Mouse (Mus musculus) megakaryocyte, embryonic 14.5 days (primary cell): ENCODE measurements at regions not wholly inside any gene's neighbourhood (a gene's known extent, or its start where the extent isn't known, plus 50 kb on each side); places are given as distances from the start of the nearest gene placed in this dataset.

ENCODE experiments used
- H3K27me3 ChIP-seq: replicated peaks from 2 replicates; pipeline ENCODE3; 2012; ENCODE audit warnings: inconsistent platforms
- H3K36me3 ChIP-seq: replicated peaks from 2 replicates; pipeline ENCODE3; 2012; ENCODE audit warnings: low read length, inconsistent platforms, mixed read lengths
- H3K4me1 ChIP-seq: 2 replicates; pipeline ENCODE4 v1.6.1; 2012; ENCODE audit warnings: inconsistent platforms
- H3K4me3 ChIP-seq: replicated peaks from 2 replicates; pipeline ENCODE3; 2012; ENCODE audit warnings: moderate library complexity, mild to moderate bottlenecking, inconsistent platforms
- H3K9me3 ChIP-seq: 2 replicates; pipeline ENCODE4 v1.6.1; 2012; ENCODE audit warnings: inconsistent platforms
- FLI1 ChIP-seq: IDR thresholded peaks from 2 replicates; pipeline ENCODE4 v1.6.1; 2012; ENCODE audit warnings: low read length, inconsistent platforms, mixed read lengths
- GATA1 ChIP-seq: IDR thresholded peaks from 3 replicates; pipeline ENCODE4 v1.6.1; 2012; ENCODE audit warnings: mixed read lengths, low read length, inconsistent platforms, borderline replicate concordance

DNA sequence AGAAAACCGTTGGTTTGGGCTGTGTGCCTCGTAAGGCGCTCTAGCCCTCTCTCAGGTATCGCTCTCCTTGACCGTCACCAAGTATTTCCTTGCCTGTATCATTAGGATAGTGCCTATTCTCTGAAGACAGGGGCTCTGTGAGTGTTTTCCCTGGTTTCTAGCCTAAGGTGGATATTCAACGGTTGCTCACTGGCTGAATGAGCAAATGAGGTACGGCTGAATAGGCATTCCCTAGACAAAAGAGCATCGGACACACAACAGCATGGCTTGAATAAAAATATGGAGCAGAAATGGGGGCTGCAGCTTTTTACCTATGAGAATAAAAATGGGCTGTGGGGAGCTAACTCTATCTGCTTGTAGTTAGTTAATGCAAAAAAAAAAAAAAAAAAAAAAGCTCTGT is 126.0 kb downstream of the Dusp6 start:
- H3K36me3 ChIP-seq, result no peaks in the 10 kb centered on the region
- H3K4me1 ChIP-seq, result peaks cover 43% of the 10 kb centered on the region
- H3K27me3 ChIP-seq, result peaks cover 20% of the 10 kb centered on the region
- no peaks in the 10 kb centered on the region for H3K9me3 ChIP-seq
- H3K4me3 ChIP-seq, result no peak overlapping the region
- TF ChIP-seq GATA1 (no peak), FLI1 (no peak)

DNA sequence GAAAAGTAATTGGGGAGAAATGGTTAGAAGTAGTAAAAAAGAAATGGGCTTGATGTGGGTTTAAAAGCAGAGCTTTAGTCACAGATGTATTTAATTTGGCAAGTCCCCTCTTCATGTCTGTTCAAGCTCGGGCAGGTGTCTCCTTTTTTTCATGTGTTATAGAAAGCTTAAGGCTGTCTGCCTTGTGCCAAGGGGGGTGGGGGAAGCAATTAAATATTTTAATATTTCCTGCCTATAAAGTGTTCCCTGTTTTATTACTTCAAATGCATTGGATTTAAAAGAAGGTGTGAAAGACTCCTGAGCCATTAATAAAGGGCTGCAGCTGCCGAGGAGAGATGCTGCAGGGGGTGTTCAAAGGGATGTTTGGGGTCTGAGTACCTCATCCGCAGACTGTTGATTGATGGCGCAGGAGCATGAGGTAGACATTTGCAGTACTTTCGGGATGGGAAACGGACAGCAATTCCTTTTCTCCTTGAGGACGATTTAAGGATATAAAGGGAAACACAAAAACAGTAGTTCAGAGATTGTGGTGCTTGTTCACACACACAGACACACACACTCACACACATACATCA is 127.7 kb downstream of the Dusp6 start:
- TF ChIP-seq FLI1 (no peak), GATA1 (no peak)

GRCm38 (mm10) chr10:99391725-99392124 is 128.7 kb downstream of the Dusp6 start:
- peaks cover 20% of the 10 kb centered on the region for H3K27me3 ChIP-seq
- no peak for TF ChIP-seq FLI1
- no peak for TF ChIP-seq GATA1
- H3K9me3 ChIP-seq, result no peaks in the 10 kb centered on the region
- no peak overlapping the region for H3K4me3 ChIP-seq
- no peaks in the 10 kb centered on the region for H3K36me3 ChIP-seq
- peaks cover 24% of the 10 kb centered on the region for H3K4me1 ChIP-seq

More for the DNA sequence above, 127.7 kb downstream of the Dusp6 start:
- H3K9me3 ChIP-seq, result no peaks in the 10 kb centered on the region
- H3K4me1 ChIP-seq, result peaks cover 28% of the 10 kb centered on the region
- H3K4me3 ChIP-seq, result peak overlapping the region; percentile 62
- peaks cover 20% of the 10 kb centered on the region for H3K27me3 ChIP-seq
- H3K36me3 ChIP-seq, result no peaks in the 10 kb centered on the region

- Histone ChIP-seq H3K4me3 (no peak overlapping the region), H3K27me3 (peaks cover 14% of the 10 kb centered on the region), H3K4me1 (peaks cover 23% of the 10 kb centered on the region), H3K36me3 (no peaks in the 10 kb centered on the region), H3K9me3 (peaks cover 7% of the 10 kb centered on the region; the same call in 1 of the 2 replicates)
- TF ChIP-seq FLI1, result no peak
- no peak for TF ChIP-seq GATA1
These were observed 129.9 kb downstream of the Dusp6 start for GRCm38 (mm10) chr10:99392979-99393378.

DNA sequence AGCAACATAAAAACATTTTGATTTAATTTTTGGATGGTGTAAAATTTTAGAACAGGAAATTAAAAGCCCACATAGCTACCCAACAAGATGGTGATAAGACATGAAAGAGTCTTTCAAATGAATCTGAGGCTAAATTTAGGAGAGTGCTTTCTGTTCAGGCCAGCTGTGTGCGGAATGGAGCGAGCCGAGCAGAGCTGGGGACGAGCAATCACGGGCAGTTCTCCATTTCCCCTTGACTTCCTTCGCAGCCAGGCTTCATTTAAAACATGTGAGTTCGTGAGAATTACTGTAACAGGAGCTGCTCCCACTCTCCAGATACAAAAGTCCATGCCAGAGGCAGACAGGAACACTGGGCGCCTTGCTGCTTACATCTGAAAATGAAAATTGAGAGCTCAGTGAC is 130.5 kb downstream of the Dusp6 start:
- TF ChIP-seq FLI1 (no peak), GATA1 (no peak)
- H3K4me3 ChIP-seq, result peak overlapping the region; percentile 79
- peaks cover 21% of the 10 kb centered on the region for H3K4me1 ChIP-seq
- no peaks in the 10 kb centered on the region for H3K36me3 ChIP-seq
- H3K27me3 ChIP-seq, result peaks cover 12% of the 10 kb centered on the region
- peaks cover 7% of the 10 kb centered on the region; the same call in 1 of the 2 replicates for H3K9me3 ChIP-seq

GRCm38 (mm10) chr10:99395411-99395810 is 132.4 kb downstream of the Dusp6 start:
- TF ChIP-seq FLI1 (no peak), GATA1 (no peak)
- Histone ChIP-seq H3K4me1 (peaks cover 16% of the 10 kb centered on the region), H3K27me3 (peaks cover 3% of the 10 kb centered on the region), H3K9me3 (peaks cover 11% of the 10 kb centered on the region; the same call in 1 of the 2 replicates), H3K4me3 (no peak overlapping the region), H3K36me3 (no peaks in the 10 kb centered on the region)

GRCm38 (mm10) chr10:99396630-99397029 is 133.6 kb downstream of the Dusp6 start:
- Histone ChIP-seq H3K9me3 (peaks cover 11% of the 10 kb centered on the region; the same call in 1 of the 2 replicates), H3K4me1 (peaks cover 13% of the 10 kb centered on the region), H3K4me3 (no peak overlapping the region), H3K27me3 (no peaks in the 10 kb centered on the region), H3K36me3 (no peaks in the 10 kb centered on the region)
- TF ChIP-seq FLI1 (no peak), GATA1 (no peak)

DNA sequence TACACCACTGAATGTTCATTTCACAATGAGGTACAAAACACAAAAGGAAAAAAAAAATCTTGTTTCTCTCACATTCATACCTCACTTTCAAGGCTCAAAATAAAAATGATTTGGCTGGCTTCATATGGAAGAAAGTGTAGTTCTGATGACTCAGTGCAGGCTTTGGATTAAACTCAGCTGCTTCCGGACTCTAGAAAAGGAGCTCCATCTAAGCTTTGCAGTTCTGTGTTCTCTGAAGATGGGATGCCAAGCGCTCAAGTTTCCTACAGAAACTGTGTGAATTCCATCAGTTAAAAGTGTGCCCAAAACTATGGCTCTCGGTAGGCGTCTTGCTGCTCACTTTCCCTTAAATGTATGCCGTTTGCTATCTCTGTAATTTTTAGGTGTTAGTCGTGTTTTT is 137.0 kb downstream of the Dusp6 start:
- Histone ChIP-seq H3K4me3 (no peak overlapping the region), H3K36me3 (no peaks in the 10 kb centered on the region), H3K27me3 (no peaks in the 10 kb centered on the region), H3K4me1 (peaks cover 3% of the 10 kb centered on the region), H3K9me3 (peaks cover 11% of the 10 kb centered on the region; the same call in 1 of the 2 replicates)
- TF ChIP-seq FLI1 (no peak), GATA1 (no peak)

DNA sequence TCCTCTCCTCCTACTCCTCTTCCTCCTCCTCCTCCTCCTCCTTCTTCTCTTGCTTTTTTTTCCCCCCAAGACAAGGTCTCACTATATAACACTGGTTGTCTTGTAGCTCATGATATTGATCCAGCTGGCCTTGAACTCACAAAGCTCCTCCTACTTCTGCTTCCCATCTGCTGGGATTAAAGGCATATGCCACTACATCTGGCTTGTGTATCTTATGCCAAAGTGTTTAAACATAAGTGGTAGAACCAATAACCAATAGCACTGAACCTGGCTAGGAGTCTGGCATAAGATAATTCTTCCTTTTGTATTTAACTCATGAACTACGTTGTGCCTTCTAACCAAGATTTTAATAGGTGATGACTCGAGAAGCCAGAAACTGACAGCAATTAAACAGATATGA is 143.7 kb downstream of the Dusp6 start:
- Histone ChIP-seq H3K4me3 (no peak overlapping the region), H3K4me1 (peaks cover 28% of the 10 kb centered on the region), H3K27me3 (no peaks in the 10 kb centered on the region), H3K9me3 (peaks cover 7% of the 10 kb centered on the region; the same call in 1 of the 2 replicates), H3K36me3 (no peaks in the 10 kb centered on the region)
- TF ChIP-seq GATA1 (no peak), FLI1 (no peak)

DNA sequence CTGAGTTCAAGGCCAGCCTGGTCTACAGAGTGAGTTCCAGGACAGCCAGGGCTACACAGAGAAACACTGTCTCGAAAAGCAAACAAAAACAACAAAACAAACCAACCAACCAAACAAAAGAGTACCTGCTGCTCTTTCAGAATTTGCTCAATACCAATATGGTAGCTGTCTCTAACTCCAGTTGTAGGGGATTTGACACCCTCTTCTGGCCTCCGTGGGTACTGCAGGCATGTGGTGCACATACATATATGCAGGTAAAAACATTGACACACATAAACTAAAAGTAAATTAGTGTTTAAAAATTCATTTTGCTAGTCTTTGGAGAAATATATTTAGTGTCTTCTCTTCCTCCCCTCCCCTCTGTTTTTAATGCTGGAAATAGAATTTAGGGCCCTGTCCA is 145.8 kb downstream of the Dusp6 start:
- no peak for TF ChIP-seq GATA1
- TF ChIP-seq FLI1, result no peak
- peaks cover 7% of the 10 kb centered on the region; the same call in 1 of the 2 replicates for H3K9me3 ChIP-seq
- no peaks in the 10 kb centered on the region for H3K27me3 ChIP-seq
- H3K36me3 ChIP-seq, result no peaks in the 10 kb centered on the region
- H3K4me3 ChIP-seq, result no peak overlapping the region
- H3K4me1 ChIP-seq, result peaks cover 43% of the 10 kb centered on the region

DNA sequence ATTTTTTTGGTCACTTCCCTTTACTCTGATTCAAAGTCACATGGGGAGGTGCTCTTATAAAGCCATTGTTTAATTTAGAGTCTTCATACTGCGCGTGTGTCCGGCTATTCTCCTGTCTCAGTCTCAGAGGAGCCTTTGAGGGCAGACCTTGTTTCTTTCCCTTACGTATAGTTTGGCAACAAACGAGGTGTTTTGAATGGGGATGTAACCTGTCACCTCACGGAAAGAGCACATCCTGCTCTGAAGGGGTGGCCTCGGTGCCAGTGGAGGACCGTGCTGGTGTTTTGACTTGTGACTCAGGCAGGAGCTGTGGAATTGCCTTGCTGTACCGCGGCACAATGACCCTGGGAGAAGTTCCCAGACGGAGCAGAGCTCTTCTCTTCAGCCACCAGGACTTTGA is 146.7 kb downstream of the Dusp6 start:
- peaks cover 7% of the 10 kb centered on the region; the same call in 1 of the 2 replicates for H3K9me3 ChIP-seq
- TF ChIP-seq FLI1 (no peak), GATA1 (no peak)
- H3K4me3 ChIP-seq, result no peak overlapping the region
- peaks cover 43% of the 10 kb centered on the region for H3K4me1 ChIP-seq
- H3K27me3 ChIP-seq, result no peaks in the 10 kb centered on the region
- no peaks in the 10 kb centered on the region for H3K36me3 ChIP-seq
